Mouse (Mus musculus): ENCODE measurements at regions not wholly inside any gene's neighbourhood (a gene's known extent, or its start where the extent isn't known, plus 50 kb on each side); places are given as distances from the start of the nearest gene placed in this dataset.
"Not testable (repeated sequence)": the region's sequence is repeated elsewhere in the genome, so short reads cannot be mapped to it uniquely, and the experiment has no call there.

GRCm38 (mm10) chr10:6301514-6301913 is 379.3 kb upstream of the Rgs17 start:
- no peaks in the 10 kb centered on the region for H3K4me1 ChIP-seq (ENCODE audit: control insufficient read depth, insufficient read depth, low read length)
- H3K27ac ChIP-seq (replicated peaks; ENCODE audit: insufficient read depth, low read depth, low read length) = no peak overlapping the region
- no peaks in the 10 kb centered on the region for H3K36me3 ChIP-seq (ENCODE audit: control insufficient read depth, insufficient read depth, low read length)
- TF ChIP-seq CTCF (IDR thresholded peaks at IDR 0.05; ENCODE audit: low read depth, low read length) (no peak), POLR2A (IDR thresholded peaks at IDR 0.05; ENCODE audit: extremely low read depth, insufficient read depth, low read length) (no peak)
- no peaks in the 10 kb centered on the region for H3K27me3 ChIP-seq (ENCODE audit: control insufficient read depth, insufficient read depth, low read length)
- no peak overlapping the region for H3K4me3 ChIP-seq (ENCODE audit: insufficient read depth, low read depth, low read length)
- no peak overlapping the region for H3K9ac ChIP-seq (ENCODE audit: low read depth, low read length)
- no peaks in the 10 kb centered on the region for H3K79me2 ChIP-seq (ENCODE audit: control insufficient read depth, insufficient read depth, low read length)
- no peak for DNase-seq (ENCODE audit: extremely low read depth, low read depth, low spot score)

GRCm38 (mm10) chr10:6309351-6309750 is 387.2 kb upstream of the Rgs17 start:
- Histone ChIP-seq H3K79me2 (ENCODE audit: control insufficient read depth, insufficient read depth, low read length) (no peaks in the 10 kb centered on the region), H3K27ac (replicated peaks; ENCODE audit: insufficient read depth, low read depth, low read length) (no peak overlapping the region), H3K36me3 (ENCODE audit: control insufficient read depth, insufficient read depth, low read length) (no peaks in the 10 kb centered on the region), H3K9ac (ENCODE audit: low read depth, low read length) (no peak overlapping the region), H3K4me1 (ENCODE audit: control insufficient read depth, insufficient read depth, low read length) (no peaks in the 10 kb centered on the region), H3K4me3 (ENCODE audit: insufficient read depth, low read depth, low read length) (no peak overlapping the region), H3K27me3 (ENCODE audit: control insufficient read depth, insufficient read depth, low read length) (no peaks in the 10 kb centered on the region)
- TF ChIP-seq CTCF (IDR thresholded peaks at IDR 0.05; ENCODE audit: low read depth, low read length) (no peak), POLR2A (IDR thresholded peaks at IDR 0.05; ENCODE audit: extremely low read depth, insufficient read depth, low read length) (no peak)
- WGBS = 82% methylated on average over 2 of the region's 2 CpGs
- no peak for DNase-seq (ENCODE audit: extremely low read depth, low read depth, low spot score)

- no peak overlapping the region for H3K4me3 ChIP-seq (ENCODE audit: insufficient read depth, low read depth, low read length)
- 85% methylated on average over 8 of the region's 8 CpGs for WGBS
- no peak for DNase-seq (ENCODE audit: extremely low read depth, low read depth, low spot score)
- H3K9ac ChIP-seq (ENCODE audit: low read depth, low read length) = no peak overlapping the region
- H3K4me1 ChIP-seq (ENCODE audit: control insufficient read depth, insufficient read depth, low read length) = no peaks in the 10 kb centered on the region
- no peaks in the 10 kb centered on the region for H3K27me3 ChIP-seq (ENCODE audit: control insufficient read depth, insufficient read depth, low read length)
- TF ChIP-seq POLR2A (IDR thresholded peaks at IDR 0.05; ENCODE audit: extremely low read depth, insufficient read depth, low read length) = no peak
- H3K79me2 ChIP-seq (ENCODE audit: control insufficient read depth, insufficient read depth, low read length) = no peaks in the 10 kb centered on the region
- H3K36me3 ChIP-seq (ENCODE audit: control insufficient read depth, insufficient read depth, low read length) = no peaks in the 10 kb centered on the region
- no peak overlapping the region for H3K27ac ChIP-seq (replicated peaks; ENCODE audit: insufficient read depth, low read depth, low read length)
Observed at GRCm38 (mm10) chr10:6341572-6341971, 416.7 kb upstream of the Oprm1 start.

DNA sequence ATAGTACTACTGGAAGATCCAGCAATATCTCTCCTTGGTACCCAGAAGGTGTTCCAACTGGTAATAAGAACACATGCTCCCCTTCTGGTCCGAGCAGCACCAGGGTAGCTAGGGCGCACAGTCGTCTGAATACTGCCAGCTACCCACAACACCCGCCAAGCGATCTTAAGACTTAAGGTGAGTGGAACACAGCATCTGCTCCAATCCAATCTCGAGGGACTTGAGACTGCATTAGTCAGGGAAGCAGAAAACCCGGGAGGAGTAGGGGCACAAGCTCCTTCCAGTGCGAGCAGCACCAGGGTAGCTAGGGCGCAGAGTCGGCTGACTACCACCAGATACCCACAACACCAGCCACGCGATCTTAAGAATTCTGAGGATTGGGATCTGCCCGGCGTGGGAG is 409.1 kb upstream of the Oprm1 start:
- H3K36me3 ChIP-seq (ENCODE audit: control insufficient read depth, insufficient read depth, low read length); H3K4me3 ChIP-seq (ENCODE audit: insufficient read depth, low read depth, low read length); DNase-seq (ENCODE audit: extremely low read depth, low read depth, low spot score); H3K79me2 ChIP-seq (ENCODE audit: control insufficient read depth, insufficient read depth, low read length); H3K27me3 ChIP-seq (ENCODE audit: control insufficient read depth, insufficient read depth, low read length); H3K27ac ChIP-seq (replicated peaks; ENCODE audit: insufficient read depth, low read depth, low read length); H3K9ac ChIP-seq (ENCODE audit: low read depth, low read length); H3K4me1 ChIP-seq (ENCODE audit: control insufficient read depth, insufficient read depth, low read length): not testable (repeated sequence)
- WGBS = 78% methylated on average over 14 of the region's 14 CpGs

DNA sequence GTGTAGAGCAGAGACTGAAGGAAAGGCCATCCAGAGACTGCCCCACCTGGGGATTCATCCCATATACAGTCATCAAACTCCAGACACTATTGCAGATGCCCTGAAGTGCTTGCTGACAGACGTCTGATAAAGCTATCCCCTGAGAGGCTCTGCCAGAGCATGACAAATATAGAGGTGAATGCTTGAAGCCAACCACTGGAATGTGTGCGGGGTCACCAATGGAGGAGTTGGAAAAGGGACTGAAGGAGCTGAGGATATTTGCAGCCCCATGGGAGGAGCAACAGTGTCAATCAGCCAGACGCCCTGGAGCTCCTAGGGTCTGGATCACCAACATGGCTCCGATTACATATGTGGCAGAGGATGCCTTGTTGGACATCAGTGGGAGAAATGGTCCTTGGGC is 392.1 kb upstream of the Oprm1 start:
- H3K9ac ChIP-seq (ENCODE audit: low read depth, low read length) = no peak overlapping the region
- no peak for DNase-seq (ENCODE audit: extremely low read depth, low read depth, low spot score)
- no peaks in the 10 kb centered on the region for H3K4me1 ChIP-seq (ENCODE audit: control insufficient read depth, insufficient read depth, low read length)
- TF ChIP-seq CTCF (IDR thresholded peaks at IDR 0.05; ENCODE audit: low read depth, low read length) (no peak), POLR2A (IDR thresholded peaks at IDR 0.05; ENCODE audit: extremely low read depth, insufficient read depth, low read length) (no peak)
- WGBS = 70% methylated on average over 4 of the region's 4 CpGs
- H3K79me2 ChIP-seq (ENCODE audit: control insufficient read depth, insufficient read depth, low read length) = no peaks in the 10 kb centered on the region
- H3K27ac ChIP-seq (replicated peaks; ENCODE audit: insufficient read depth, low read depth, low read length) = no peak overlapping the region
- no peak overlapping the region for H3K4me3 ChIP-seq (ENCODE audit: insufficient read depth, low read depth, low read length)
- H3K27me3 ChIP-seq (ENCODE audit: control insufficient read depth, insufficient read depth, low read length) = no peaks in the 10 kb centered on the region
- no peaks in the 10 kb centered on the region for H3K36me3 ChIP-seq (ENCODE audit: control insufficient read depth, insufficient read depth, low read length)

- Histone ChIP-seq H3K27me3 (ENCODE audit: control insufficient read depth, insufficient read depth, low read length) (no peaks in the 10 kb centered on the region), H3K4me3 (ENCODE audit: insufficient read depth, low read depth, low read length) (no peak overlapping the region), H3K27ac (replicated peaks; ENCODE audit: insufficient read depth, low read depth, low read length) (no peak overlapping the region), H3K36me3 (ENCODE audit: control insufficient read depth, insufficient read depth, low read length) (no peaks in the 10 kb centered on the region), H3K4me1 (ENCODE audit: control insufficient read depth, insufficient read depth, low read length) (no peaks in the 10 kb centered on the region), H3K9ac (ENCODE audit: low read depth, low read length) (no peak overlapping the region), H3K79me2 (ENCODE audit: control insufficient read depth, insufficient read depth, low read length) (no peaks in the 10 kb centered on the region)
- DNase-seq (ENCODE audit: extremely low read depth, low read depth, low spot score) = no peak
- no peak for TF ChIP-seq CTCF (IDR thresholded peaks at IDR 0.05; ENCODE audit: low read depth, low read length)
- TF ChIP-seq POLR2A (IDR thresholded peaks at IDR 0.05; ENCODE audit: extremely low read depth, insufficient read depth, low read length) = no peak
- 90% methylated on average over 2 of the region's 2 CpGs for WGBS
Observed at GRCm38 (mm10) chr10:6371666-6372065, 386.6 kb upstream of the Oprm1 start.

DNA sequence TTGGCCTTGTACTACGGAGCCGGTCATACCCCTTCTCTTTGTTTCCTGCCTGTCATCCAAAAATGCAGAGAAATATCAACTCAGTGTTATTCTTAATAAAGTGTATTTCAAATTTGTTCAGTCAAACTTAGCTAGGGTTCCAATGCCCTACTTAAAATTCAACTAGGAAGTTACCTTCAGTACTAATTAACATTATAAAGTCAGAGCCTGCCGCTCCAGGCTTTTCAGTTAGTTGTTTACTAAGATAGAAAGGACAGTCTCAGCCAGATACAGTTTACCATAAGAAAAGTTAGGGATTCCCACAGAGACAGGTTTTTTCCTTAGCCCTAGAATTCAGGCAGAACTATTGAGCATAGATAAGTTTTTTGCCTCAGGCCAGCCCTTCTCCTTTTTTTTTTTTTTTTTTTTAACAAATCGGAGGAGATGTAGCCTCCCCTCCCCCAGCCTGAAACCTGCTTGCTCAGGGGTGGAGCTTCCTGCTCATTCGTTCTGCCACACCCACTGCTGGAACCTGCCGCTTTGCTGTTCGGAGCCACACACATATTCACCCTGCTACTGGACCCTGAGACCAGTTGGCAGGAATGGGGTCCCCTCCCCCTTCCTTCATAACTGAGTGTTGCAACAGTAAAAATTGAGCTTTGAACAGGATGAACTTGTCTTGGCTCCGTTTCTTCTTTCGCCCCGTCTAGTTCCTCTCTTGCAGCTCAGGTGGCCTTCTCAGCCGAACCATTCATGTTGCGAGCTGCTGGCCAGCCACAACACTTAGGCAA is 340.8 kb upstream of the Oprm1 start:
- not testable (repeated sequence) for H3K36me3 ChIP-seq (ENCODE audit: control insufficient read depth, insufficient read depth, low read length); H3K79me2 ChIP-seq (ENCODE audit: control insufficient read depth, insufficient read depth, low read length); H3K4me3 ChIP-seq (ENCODE audit: insufficient read depth, low read depth, low read length); H3K27me3 ChIP-seq (ENCODE audit: control insufficient read depth, insufficient read depth, low read length); H3K4me1 ChIP-seq (ENCODE audit: control insufficient read depth, insufficient read depth, low read length); H3K9ac ChIP-seq (ENCODE audit: low read depth, low read length); H3K27ac ChIP-seq (replicated peaks; ENCODE audit: insufficient read depth, low read depth, low read length)
- DNase-seq (ENCODE audit: extremely low read depth, low read depth, low spot score) = peak; percentile 85
- WGBS = 82% methylated on average over 12 of the region's 12 CpGs

DNA sequence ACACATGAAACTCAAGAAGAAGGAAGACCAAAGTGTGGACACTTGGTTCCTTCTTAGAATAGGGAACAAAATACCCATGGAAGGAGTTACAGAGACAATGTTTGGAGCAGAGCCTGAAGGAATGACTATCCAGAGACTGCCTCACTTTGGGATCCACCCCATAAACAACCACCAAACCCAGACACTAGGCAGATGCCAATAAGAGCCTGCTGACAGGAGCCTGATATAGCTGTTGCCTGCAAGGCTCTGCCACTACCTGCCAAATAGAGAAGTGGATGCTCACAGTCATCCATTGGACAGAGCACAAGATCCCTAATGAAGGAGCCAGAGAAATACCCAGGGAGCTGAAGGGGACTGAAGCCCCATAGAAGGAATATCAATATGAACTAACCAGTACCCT is 340.1 kb upstream of the Oprm1 start:
- not testable (repeated sequence) for H3K36me3 ChIP-seq (ENCODE audit: control insufficient read depth, insufficient read depth, low read length); H3K4me1 ChIP-seq (ENCODE audit: control insufficient read depth, insufficient read depth, low read length); DNase-seq (ENCODE audit: extremely low read depth, low read depth, low spot score); H3K27ac ChIP-seq (replicated peaks; ENCODE audit: insufficient read depth, low read depth, low read length); H3K27me3 ChIP-seq (ENCODE audit: control insufficient read depth, insufficient read depth, low read length); H3K4me3 ChIP-seq (ENCODE audit: insufficient read depth, low read depth, low read length); H3K9ac ChIP-seq (ENCODE audit: low read depth, low read length); H3K79me2 ChIP-seq (ENCODE audit: control insufficient read depth, insufficient read depth, low read length)
